Mouse (Mus musculus) liver, embryonic 14 days (tissue): ENCODE measurements around the gene Tcaf2. TPM values are rescaled to one million over a fixed set of nuclear protein-coding genes. Genes with fewer than 3 reads are reported as not detected.

Experiments used
- polyA plus RNA-seq: library from polyadenylated mRNA; depleted of rRNA; stranded (reverse); fragments of >200 nt; gene quantifications from 2 replicates; pipeline ENCODE4 v1.2.3, GENCODE M21; 2012; rRNA removed

Tcaf2 gene
- polyA plus RNA-seq, result 0.08 and 0.13 TPM in 2 replicates

DNA sequence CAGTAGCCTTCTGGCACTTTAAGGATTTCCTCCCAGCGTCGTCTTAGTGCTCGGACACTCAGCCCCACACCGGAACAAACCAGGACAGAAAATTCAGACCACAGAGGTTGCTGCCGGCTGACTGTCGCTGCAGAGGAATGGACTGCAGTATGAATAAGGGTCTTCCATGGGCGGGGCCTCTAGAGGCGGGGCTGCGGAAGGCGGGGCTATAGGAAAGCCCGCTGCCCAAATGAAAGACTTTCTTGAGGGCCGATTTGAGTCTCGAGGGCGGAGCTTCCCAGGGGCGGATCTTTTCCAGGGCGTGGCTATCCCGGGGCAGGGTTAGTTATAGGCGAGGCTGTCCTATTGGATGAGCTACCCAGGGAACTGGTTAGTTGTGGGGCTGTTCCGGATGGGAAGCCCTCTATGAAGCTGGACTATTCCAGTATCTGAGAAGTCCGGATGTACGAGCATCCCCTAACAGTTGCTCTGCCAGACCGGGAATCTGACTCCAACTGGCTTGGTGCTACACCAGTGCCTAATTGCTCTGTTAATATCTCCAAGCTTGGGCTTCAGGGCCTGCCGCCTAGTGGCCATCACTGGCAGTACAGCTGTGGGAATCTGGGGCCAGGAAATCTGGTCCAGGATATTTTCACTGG lies at the start of gene Tcaf2:
Gene Tcaf2 (minus strand): TSS at position 343 of the 638 bp plus-strand sequence.

DNA sequence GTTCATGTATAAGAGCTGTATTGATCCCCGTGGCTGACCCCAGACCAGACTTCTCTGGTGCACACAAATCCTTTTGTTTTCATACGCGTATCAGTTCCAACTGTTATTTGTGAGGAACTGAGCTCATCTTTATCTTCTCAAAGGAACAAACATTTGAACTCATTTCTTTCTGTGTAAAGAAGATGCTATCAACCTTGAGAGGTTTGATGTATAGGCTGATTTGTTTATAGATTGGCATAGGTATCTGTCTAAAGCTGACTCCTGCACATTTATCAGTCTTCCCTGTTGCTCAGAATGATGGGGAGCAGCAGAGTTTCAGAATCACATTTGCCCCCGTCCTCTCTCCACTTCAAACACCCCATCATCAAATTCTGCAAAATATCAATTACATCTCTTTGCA lies 47.5 kb downstream of the Tcaf2 start, which contains the start of gene Tcaf3:
Gene Tcaf3 (minus strand): TSS at position 101 of the 400 bp plus-strand sequence.

Other genes with a start within 250 kb of the Tcaf2 start
- not detected in 2 replicates for gene Tas2r143, start 245.0 kb downstream of the Tcaf2 start, polyA plus RNA-seq
- gene Tas2r135, start 239.8 kb downstream of the Tcaf2 start, polyA plus RNA-seq, result not detected in 2 replicates
- gene Tas2r126, start 210.7 kb downstream of the Tcaf2 start, polyA plus RNA-seq, result not detected in 2 replicates
- not detected in 2 replicates for gene Olfr458, start 180.1 kb downstream of the Tcaf2 start, polyA plus RNA-seq
- gene Olfr457, start 168.9 kb downstream of the Tcaf2 start, polyA plus RNA-seq, result not detected in 2 replicates
- gene Olfr456, start 158.0 kb downstream of the Tcaf2 start, polyA plus RNA-seq, result not detected in 2 replicates
- not detected in 2 replicates for gene Olfr455, start 97.7 kb downstream of the Tcaf2 start, polyA plus RNA-seq
- not detected in 2 replicates for gene Tcaf3, start 47.6 kb downstream of the Tcaf2 start, polyA plus RNA-seq
- gene Tcaf1, start 64.8 kb upstream of the Tcaf2 start, polyA plus RNA-seq, result 2.2 TPM in 2 replicates
- gene Olfr453, start 94.1 kb upstream of the Tcaf2 start, polyA plus RNA-seq, result not detected in 2 replicates
- gene Olfr38, start 111.2 kb upstream of the Tcaf2 start, polyA plus RNA-seq, result not detected in 2 replicates
- gene Olfr452, start 139.8 kb upstream of the Tcaf2 start, polyA plus RNA-seq, result not detected in 2 replicates
- gene Olfr450, start 166.7 kb upstream of the Tcaf2 start, polyA plus RNA-seq, result not detected in 2 replicates
- not detected in 2 replicates for gene Olfr449, start 189.1 kb upstream of the Tcaf2 start, polyA plus RNA-seq
- not detected in 2 replicates for gene Olfr448, start 245.2 kb upstream of the Tcaf2 start, polyA plus RNA-seq